In the genomic region with DNA sequence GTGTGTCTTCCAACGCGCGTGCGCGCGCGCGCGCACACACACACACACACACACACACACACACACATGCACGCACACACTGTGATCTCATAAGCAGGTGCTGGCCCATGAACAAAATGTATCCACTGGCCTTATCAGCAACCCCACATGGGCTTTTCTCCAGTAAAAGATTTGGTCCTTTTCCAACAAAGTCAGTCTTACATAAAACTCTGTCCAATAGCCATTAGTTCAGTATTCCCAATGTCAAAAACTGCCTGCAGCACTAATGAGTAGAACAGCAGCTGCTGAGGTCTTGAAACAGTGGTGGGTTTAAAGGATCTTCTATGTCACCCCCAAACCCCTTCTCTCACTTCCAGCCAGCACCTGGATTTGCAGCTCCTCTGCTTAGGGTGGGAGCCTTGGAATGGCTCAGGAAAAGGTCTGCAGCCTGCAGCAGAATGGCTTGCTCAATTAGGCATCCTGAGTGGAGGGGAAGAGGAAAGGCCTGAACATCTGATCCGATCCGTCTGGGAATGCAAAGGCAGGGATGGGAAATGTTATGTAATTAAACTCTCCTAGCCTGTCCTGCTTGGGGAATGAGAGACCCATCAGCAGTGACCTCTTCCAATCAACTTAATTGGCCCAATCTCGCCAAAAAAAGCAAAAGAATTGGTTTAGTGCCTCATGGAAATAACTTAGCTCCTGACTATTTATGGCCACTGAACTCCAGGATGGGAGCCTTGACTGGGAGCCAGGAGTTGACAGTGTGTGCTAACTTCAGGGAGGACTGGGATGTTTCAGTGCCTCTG, we compare ENCODE assay signal across 13 mouse cellular contexts. TPM values are rescaled to one million over a fixed set of nuclear protein-coding genes. Genes with fewer than 3 reads are reported as not detected.
A peak's percentile ranks its signal among the peaks of the same experiment; 100 is the strongest.
DNase-seq lines count a peak whose midpoint lies in the region; ATAC-seq lines count a peak whose summit lies in the region.
"Had no signal": no experiment of that assay in that cellular context is flagged by ENCODE, and none has a peak within 500 bp of the region (broad histone marks: within the 10 kb centered on the region; RNA-seq: fewer than 3 reads in every experiment).

No protein-coding gene starts in this region.

- 74% methylated on average over 13 of the region's 13 CpGs for WGBS in heart, embryonic 14.5 days
- WGBS in kidney, embryonic 16.5 days: 73% methylated on average over 13 of the region's 13 CpGs
- WGBS in midbrain, embryonic 10.5 days: 87% methylated on average over 13 of the region's 13 CpGs
- WGBS in intestine, embryonic 16.5 days: 87% methylated on average over 13 of the region's 13 CpGs

- H3K4me3 ChIP-seq in heart, embryonic 14.5 days (ENCODE audit: control insufficient read depth in 1 of 2, insufficient read depth in 1 of 2, low read depth in 1 of 2, low read length in 2 of 2): no peak overlapping the region
- H3K4me3 ChIP-seq in kidney, embryonic 16.5 days (ENCODE audit: low read length): no peak overlapping the region
- H3K4me3 ChIP-seq in midbrain, embryonic 10.5 days: no peak overlapping the region
- H3K4me3 ChIP-seq in intestine, embryonic 16.5 days (ENCODE audit: low read length): no peak overlapping the region
- H3K4me3 ChIP-seq: forebrain, embryonic 10.5 days; hindbrain, embryonic 10.5 days had no signal

- no peak overlapping the region for H3K4me2 ChIP-seq in heart, embryonic 14.5 days (ENCODE audit: low read length)
- H3K4me2 ChIP-seq in kidney, embryonic 16.5 days (replicated peaks; ENCODE audit: low read depth, low read length): no peak overlapping the region
- no peak overlapping the region for H3K4me2 ChIP-seq in intestine, embryonic 16.5 days (ENCODE audit: low read depth, low read length)

- H3K9ac ChIP-seq in heart, embryonic 14.5 days (ENCODE audit: low read length): no peak overlapping the region
- no peak overlapping the region for H3K9ac ChIP-seq in kidney, embryonic 16.5 days (replicated peaks; ENCODE audit: low read length)
- H3K9ac ChIP-seq in intestine, embryonic 16.5 days (ENCODE audit: low read depth, low read length): no peak overlapping the region

- H3K4me1 ChIP-seq in heart, embryonic 14.5 days (ENCODE audit: control insufficient read depth in 2 of 2, insufficient read depth in 2 of 2, low read length in 2 of 2): peaks cover 15 to 29% of the 10 kb centered on the region in 2 experiments
- H3K4me1 ChIP-seq in kidney, embryonic 16.5 days (ENCODE audit: insufficient read depth, low read length): peaks cover 55% of the 10 kb centered on the region
- peaks cover 35% of the 10 kb centered on the region for H3K4me1 ChIP-seq in midbrain, embryonic 10.5 days
- peaks cover 5% of the 10 kb centered on the region for H3K4me1 ChIP-seq in intestine, embryonic 16.5 days (ENCODE audit: control insufficient read depth, insufficient read depth, low read length)

- DNase-seq in adrenal gland, postnatal 36 days: peak; percentile 31 to 37
- no peak for DNase-seq in adrenal gland, postnatal 25 days
- DNase-seq in NIH3T3 (ENCODE audit: low read depth): peak; percentile 19
- no peak for DNase-seq in midbrain, embryonic 10.5 days (ENCODE audit: low spot score)
- no peak for DNase-seq in cerebellum, adult 11 months
- DNase-seq: lung, postnatal 14 days had no signal

- peaks cover 6% of the 10 kb centered on the region; the same call in 1 of the 2 replicates for H3K27me3 ChIP-seq in heart, embryonic 14.5 days (ENCODE audit: control insufficient read depth, insufficient read depth, low read length)
- no peaks in the 10 kb centered on the region for H3K27me3 ChIP-seq in kidney, embryonic 16.5 days (ENCODE audit: insufficient read depth, low read length)
- peaks cover 56% of the 10 kb centered on the region for H3K27me3 ChIP-seq in midbrain, embryonic 10.5 days (ENCODE audit: low read depth, poor library complexity, severe bottlenecking)
- peaks cover 17% of the 10 kb centered on the region for H3K27me3 ChIP-seq in intestine, embryonic 16.5 days (replicated peaks; ENCODE audit: control insufficient read depth, insufficient read depth, low read length)

- no peak for ATAC-seq in heart, embryonic 14.5 days (ENCODE audit: insufficient number of reproducible peaks, insufficient read depth, low FRiP score, low read depth)
- no peak for ATAC-seq in kidney, embryonic 16.5 days (ENCODE audit: low FRiP score, low TSS enrichment)
- ATAC-seq in intestine, embryonic 16.5 days: no peak

- peak overlapping the region; percentile 31 to 40; a peak in 3 of 4 replicates for H3K27ac ChIP-seq in heart, embryonic 14.5 days (replicated peaks in 1 of 2; ENCODE audit: control insufficient read depth in 1 of 2, insufficient read depth in 1 of 2, low read depth in 2 of 2, low read length in 2 of 2)
- H3K27ac ChIP-seq in kidney, embryonic 16.5 days (ENCODE audit: low read length): peak overlapping the region; percentile 19
- H3K27ac ChIP-seq in midbrain, embryonic 10.5 days (replicated peaks): no peak overlapping the region
- no peak overlapping the region for H3K27ac ChIP-seq in intestine, embryonic 16.5 days (ENCODE audit: low read length)
- H3K27ac ChIP-seq: forebrain, embryonic 10.5 days; hindbrain, embryonic 10.5 days had no signal

- H3K9me3 ChIP-seq in heart, embryonic 14.5 days (ENCODE audit: control insufficient read depth, low read length): peaks cover 5% of the 10 kb centered on the region; the same call in 1 of the 2 replicates
- H3K9me3 ChIP-seq in kidney, embryonic 16.5 days (ENCODE audit: low read length): no peaks in the 10 kb centered on the region
- H3K9me3 ChIP-seq in midbrain, embryonic 10.5 days (replicated peaks): no peaks in the 10 kb centered on the region
- no peaks in the 10 kb centered on the region for H3K9me3 ChIP-seq in intestine, embryonic 16.5 days (ENCODE audit: control insufficient read depth, low read length)
- H3K9me3 ChIP-seq: forebrain, embryonic 10.5 days; hindbrain, embryonic 10.5 days had no signal

- no peaks in the 10 kb centered on the region for H3K36me3 ChIP-seq in heart, embryonic 14.5 days (ENCODE audit: control insufficient read depth, insufficient read depth, low read length)
- no peaks in the 10 kb centered on the region for H3K36me3 ChIP-seq in kidney, embryonic 16.5 days (ENCODE audit: insufficient read depth, low read length)
- H3K36me3 ChIP-seq in midbrain, embryonic 10.5 days: no peaks in the 10 kb centered on the region
- no peaks in the 10 kb centered on the region for H3K36me3 ChIP-seq in intestine, embryonic 16.5 days (ENCODE audit: control insufficient read depth, insufficient read depth, low read length)
- H3K36me3 ChIP-seq: forebrain, embryonic 10.5 days; hindbrain, embryonic 10.5 days had no signal

RNA-seq across cellular contexts. Expression of a gene that starts 7.2 kb away (rescaled TPM):
- 1 to 10 TPM; 2.0 to 2.2 TPM for total RNA-seq in adrenal gland, postnatal 36 days (2021)
- total RNA-seq in adrenal gland, postnatal 25 days (2021): 1.4 and 2.6 TPM in 2 replicates
- polyA plus RNA-seq in heart, embryonic 14.5 days (2014; fragmentation: Nextera tagmentation; extraction: Ambion mirVana): 7.7 and 8.5 TPM in 2 replicates
- 15.2 and 15.8 TPM in 2 replicates for polyA plus RNA-seq in kidney, embryonic 16.5 days (2015; fragmentation: Nextera tagmentation; extraction: Ambion mirVana)
- 4.6 and 5.3 TPM in 2 replicates for polyA plus RNA-seq in midbrain, embryonic 10.5 days (2016; fragmentation: Nextera tagmentation; extraction: Ambion mirVana)
- 5.7 and 6.7 TPM in 2 replicates for polyA plus RNA-seq in intestine, embryonic 16.5 days (2015; fragmentation: Nextera tagmentation; extraction: Ambion mirVana)
- total RNA-seq: common myeloid progenitor, adult 5-6 weeks; MEL had no signal

Comparison
In these comparisons a context has a peak if more than half of its experiments do, and no peak if none do; other contexts are left out.
1. DNase-seq: peak in adrenal gland, postnatal 36 days (2 of 2) and NIH3T3 (single experiment); none in adrenal gland, postnatal 25 days (single experiment), midbrain, embryonic 10.5 days (single experiment) and cerebellum, adult 11 months (single experiment).
2. H3K27ac ChIP-seq: peak in heart, embryonic 14.5 days (2 of 2) and kidney, embryonic 16.5 days (single experiment); none in midbrain, embryonic 10.5 days (single experiment) and intestine, embryonic 16.5 days (single experiment).